Mouse (Mus musculus) myocyte (in vitro differentiated cells): Measurements from ENCODE around the gene Klhl36. TPM values are rescaled to one million over a fixed set of nuclear protein-coding genes. Genes with fewer than 3 reads are reported as not detected.
A peak's percentile ranks its signal among the peaks of the same experiment; 100 is the strongest.

Source experiments
- H3K27me3 ChIP-seq: one replicate; pipeline ENCODE4 v1.6.1; 2011; ENCODE audit not compliant: control insufficient read depth, insufficient read depth, insufficient read length
- H3K36me3 ChIP-seq: one replicate; pipeline ENCODE4 v1.6.1; 2011; ENCODE audit not compliant: control insufficient read depth, insufficient read depth
- H3K4me2 ChIP-seq: one replicate; pipeline ENCODE4 v1.6.1; 2011; ENCODE audit warnings: low read depth, control low read depth
- H3K4me3 ChIP-seq: one replicate; pipeline ENCODE4 v1.5.1; 2011; ENCODE audit warnings: mild to moderate bottlenecking, control low read depth, moderate library complexity
- H3K79me2 ChIP-seq: one replicate; pipeline ENCODE4 v1.6.1; 2011; ENCODE audit not compliant: control insufficient read depth, insufficient read depth
- H3ac ChIP-seq: one replicate; pipeline ENCODE4 v1.6.1; 2011; ENCODE audit not compliant: control insufficient read depth, insufficient read length
- CEBPB ChIP-seq: IDR thresholded peaks from 2 replicates; pipeline ENCODE4 v1.6.1; 2011; ENCODE audit warnings: mild to moderate bottlenecking, moderate library complexity; ENCODE audit not compliant: poor library complexity, insufficient read depth, severe bottlenecking
- E2F4 ChIP-seq: IDR thresholded peaks from one replicate; pipeline ENCODE4 v1.6.1; 2011; ENCODE audit warnings: mild to moderate bottlenecking, control low read depth, moderate library complexity; ENCODE audit not compliant: insufficient read depth
- MAX ChIP-seq: IDR thresholded peaks from one replicate; pipeline ENCODE4 v1.6.1; 2011; ENCODE audit warnings: low read depth, mild to moderate bottlenecking, control low read depth
- MYOD1 ChIP-seq, 3 experiments: IDR thresholded peaks; one replicate each; pipeline ENCODE4 v1.6.1; 2011; ENCODE audit warnings: control low read depth in 2 of 3, low read depth in 2 of 3, mild to moderate bottlenecking in 2 of 3, moderate library complexity in 1 of 3; ENCODE audit not compliant: insufficient read length in 2 of 3, control insufficient read depth in 1 of 3
- MYOG ChIP-seq, 3 experiments: IDR thresholded peaks; one replicate each; pipeline ENCODE4 v1.6.1; 2011; ENCODE audit warnings: control low read depth in 2 of 3, low read depth in 2 of 3, mild to moderate bottlenecking in 2 of 3; ENCODE audit not compliant: insufficient read length in 2 of 3, control insufficient read depth in 1 of 3, insufficient read depth in 1 of 3
- POLR2A ChIP-seq: IDR thresholded peaks from one replicate; pipeline ENCODE4 v1.6.1; 2011; ENCODE audit warnings: low read depth, mild to moderate bottlenecking, control low read depth, moderate library complexity; ENCODE audit not compliant: insufficient read length
- POLR2AphosphoS2 ChIP-seq: IDR thresholded peaks from one replicate; pipeline ENCODE4 v1.6.1; 2011; ENCODE audit warnings: low read depth, control low read depth; ENCODE audit not compliant: insufficient read length
- REST ChIP-seq: IDR thresholded peaks from one replicate; pipeline ENCODE4 v1.6.1; 2011; ENCODE audit warnings: mild to moderate bottlenecking, control low read depth, moderate library complexity; ENCODE audit not compliant: insufficient read depth, insufficient read length
- SRF ChIP-seq: IDR thresholded peaks from one replicate; pipeline ENCODE4 v1.6.1; 2011; ENCODE audit warnings: low read depth; ENCODE audit not compliant: control insufficient read depth, insufficient read length
- TCF12 ChIP-seq: IDR thresholded peaks from one replicate; pipeline ENCODE4 v1.6.1; 2011; ENCODE audit warnings: mild to moderate bottlenecking, control low read depth; ENCODE audit not compliant: poor library complexity, insufficient read depth, severe bottlenecking
- TCF3 ChIP-seq: IDR thresholded peaks from one replicate; pipeline ENCODE4 v1.6.1; 2011; ENCODE audit warnings: low read depth, control low read depth; ENCODE audit not compliant: insufficient read length
- USF1 ChIP-seq: IDR thresholded peaks from one replicate; pipeline ENCODE4 v1.6.1; 2011; ENCODE audit warnings: low read depth, mild to moderate bottlenecking, control low read depth, moderate library complexity
- polyA plus RNA-seq: library from polyadenylated mRNA; unstranded; fragments of >200 nt; fragmentation: generic; extraction: Trizol; gene quantifications from one replicate; pipeline ENCODE4 v1.2.1, GENCODE M21; 2012; ENCODE audit warnings: missing spikeins

The Klhl36 gene
- polyA plus RNA-seq, 1 experiment: 4.0 TPM

GRCm38 (mm10) chr8:119912643-119913042 is 50.6 kb downstream of the Klhl36 start:
- Histone ChIP-seq H3K27me3 (no peaks in the 10 kb centered on the region), H3K4me3 (no peak overlapping the region), H3K4me2 (peak overlapping the region; percentile 94), H3K79me2 (peaks cover 66% of the 10 kb centered on the region), H3ac (no peak overlapping the region), H3K36me3 (no peaks in the 10 kb centered on the region)
- TF ChIP-seq TCF3 (no peak), SRF (no peak), MAX (no peak), TCF12 (no peak), MYOD1 (IDR thresholded peaks at IDR 0.05; ENCODE audit: control insufficient read depth in 1 of 3, insufficient read length in 2 of 3, low read depth in 2 of 3) (no peak), USF1 (no peak), POLR2AphosphoS2 (no peak), POLR2A (no peak), E2F4 (no peak), MYOG (IDR thresholded peaks at IDR 0.05; ENCODE audit: control insufficient read depth in 1 of 3, insufficient read depth in 1 of 3, insufficient read length in 2 of 3, low read depth in 2 of 3) (no peak), REST (no peak), CEBPB (no peak)

DNA sequence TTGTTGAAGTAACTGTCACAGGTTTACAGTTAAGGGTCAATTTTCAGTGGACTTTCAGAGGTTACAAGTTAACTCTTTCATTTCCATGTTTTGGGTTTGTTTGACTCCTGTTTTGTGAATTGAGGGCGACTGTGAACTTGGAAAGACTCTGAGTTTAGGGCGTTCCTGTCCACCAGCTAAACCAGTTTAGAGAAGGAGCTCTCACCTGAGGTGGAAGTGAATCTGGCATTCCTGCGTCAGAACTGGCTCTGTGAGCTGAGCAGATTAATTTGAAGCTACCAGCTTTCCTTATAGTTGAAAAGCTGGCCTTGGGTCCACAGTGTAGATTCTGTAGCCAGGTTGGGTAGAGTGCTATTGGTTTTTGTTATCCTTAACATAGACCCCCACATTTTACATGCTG is 51.1 kb downstream of the Klhl36 start:
- H3K4me2 ChIP-seq: peak overlapping the region; percentile 25
- no peaks in the 10 kb centered on the region for H3K36me3 ChIP-seq
- no peaks in the 10 kb centered on the region for H3K27me3 ChIP-seq
- H3ac ChIP-seq: no peak overlapping the region
- H3K79me2 ChIP-seq: peaks cover 71% of the 10 kb centered on the region
- no peak overlapping the region for H3K4me3 ChIP-seq
- TF ChIP-seq TCF12: no peak
- no peak for TF ChIP-seq MAX
- no peak for TF ChIP-seq CEBPB
- no peak for TF ChIP-seq TCF3
- no peak for TF ChIP-seq POLR2A
- TF ChIP-seq MYOG (IDR thresholded peaks at IDR 0.05; ENCODE audit: control insufficient read depth in 1 of 3, insufficient read depth in 1 of 3, insufficient read length in 2 of 3, low read depth in 2 of 3): no peak
- no peak for TF ChIP-seq POLR2AphosphoS2
- no peak for TF ChIP-seq REST
- no peak for TF ChIP-seq USF1
- TF ChIP-seq SRF: no peak
- TF ChIP-seq MYOD1 (IDR thresholded peaks at IDR 0.05; ENCODE audit: control insufficient read depth in 1 of 3, insufficient read length in 2 of 3, low read depth in 2 of 3): no peak
- no peak for TF ChIP-seq E2F4

- H3K27me3 ChIP-seq: no peaks in the 10 kb centered on the region
- no peak overlapping the region for H3K4me2 ChIP-seq
- H3K79me2 ChIP-seq: peaks cover 79% of the 10 kb centered on the region
- H3K36me3 ChIP-seq: no peaks in the 10 kb centered on the region
- TF ChIP-seq TCF3 (no peak), SRF (no peak), TCF12 (no peak), MYOG (IDR thresholded peaks at IDR 0.05; ENCODE audit: control insufficient read depth in 1 of 3, insufficient read depth in 1 of 3, insufficient read length in 2 of 3, low read depth in 2 of 3) (no peak), E2F4 (no peak), REST (no peak), CEBPB (no peak), MYOD1 (IDR thresholded peaks at IDR 0.05; ENCODE audit: control insufficient read depth in 1 of 3, insufficient read length in 2 of 3, low read depth in 2 of 3) (no peak), MAX (no peak), POLR2AphosphoS2 (no peak), USF1 (no peak), POLR2A (no peak)
- no peak overlapping the region for H3ac ChIP-seq
- H3K4me3 ChIP-seq: no peak overlapping the region
Measured at GRCm38 (mm10) chr8:119914161-119914560, 52.1 kb downstream of the Klhl36 start.

- Histone ChIP-seq H3ac (no peak overlapping the region), H3K36me3 (no peaks in the 10 kb centered on the region), H3K27me3 (no peaks in the 10 kb centered on the region), H3K4me2 (no peak overlapping the region), H3K79me2 (peaks cover 90% of the 10 kb centered on the region), H3K4me3 (no peak overlapping the region)
- TF ChIP-seq SRF (no peak), MAX (no peak), REST (no peak), CEBPB (no peak), USF1 (no peak), POLR2A (no peak), MYOD1 (IDR thresholded peaks at IDR 0.05; ENCODE audit: control insufficient read depth in 1 of 3, insufficient read length in 2 of 3, low read depth in 2 of 3) (no peak), TCF3 (no peak), MYOG (IDR thresholded peaks at IDR 0.05; ENCODE audit: control insufficient read depth in 1 of 3, insufficient read depth in 1 of 3, insufficient read length in 2 of 3, low read depth in 2 of 3) (no peak), TCF12 (no peak), E2F4 (no peak), POLR2AphosphoS2 (no peak)
Measured at GRCm38 (mm10) chr8:119915298-119915697, 53.2 kb downstream of the Klhl36 start.
